Mouse (Mus musculus): Measurements from ENCODE around the gene Pde4b.

Gene Pde4b

GRCm38 (mm10) chr4:102647056-102647455, 559.7 kb downstream of the Pde4b start:
- no peak for DNase-seq (ENCODE audit: low read depth, low spot score)

- no peak for DNase-seq (ENCODE audit: low read depth, low spot score)
Measured at GRCm38 (mm10) chr4:102655331-102655730, 568.0 kb downstream of the Pde4b start.

DNA sequence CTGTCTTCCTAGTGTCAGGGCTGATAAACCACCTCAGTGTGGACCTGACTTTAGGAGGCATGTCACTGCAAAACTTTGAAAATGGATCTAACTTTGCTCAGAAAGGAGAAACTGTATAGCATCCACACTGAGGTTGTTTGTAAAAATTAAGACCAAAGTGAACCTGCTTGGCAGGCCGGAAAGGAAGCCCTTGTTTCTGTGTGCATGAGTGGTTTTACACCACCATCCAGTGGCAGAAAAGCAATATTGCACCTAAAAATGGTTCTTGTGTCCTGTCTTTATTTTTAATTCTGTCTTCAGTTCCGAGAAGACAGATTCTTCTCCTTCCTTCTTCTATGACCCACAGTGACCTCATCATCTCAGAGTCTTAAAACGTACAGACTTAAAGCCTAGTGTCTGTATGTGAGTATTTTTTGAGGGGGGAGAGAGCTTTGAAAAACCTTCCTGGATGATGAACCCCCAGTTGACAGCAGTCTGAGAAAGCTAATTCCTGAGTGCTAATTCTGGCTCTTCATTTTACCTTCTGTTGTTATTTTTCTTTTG, 569.2 kb downstream of the Pde4b start:
- peak; percentile 72 for DNase-seq (ENCODE audit: low read depth, low spot score)

Measured in 3T3-L1 (cell line).